Mouse (Mus musculus): ENCODE measurements around the gene Mnt. TPM values are rescaled to one million over a fixed set of nuclear protein-coding genes. Genes with fewer than 3 reads are reported as not detected.
A peak's percentile ranks its signal among the peaks of the same experiment; 100 is the strongest.

The Mnt gene
- polyA plus RNA-seq, 1 experiment from 2014 or later = 1.2 TPM

DNA sequence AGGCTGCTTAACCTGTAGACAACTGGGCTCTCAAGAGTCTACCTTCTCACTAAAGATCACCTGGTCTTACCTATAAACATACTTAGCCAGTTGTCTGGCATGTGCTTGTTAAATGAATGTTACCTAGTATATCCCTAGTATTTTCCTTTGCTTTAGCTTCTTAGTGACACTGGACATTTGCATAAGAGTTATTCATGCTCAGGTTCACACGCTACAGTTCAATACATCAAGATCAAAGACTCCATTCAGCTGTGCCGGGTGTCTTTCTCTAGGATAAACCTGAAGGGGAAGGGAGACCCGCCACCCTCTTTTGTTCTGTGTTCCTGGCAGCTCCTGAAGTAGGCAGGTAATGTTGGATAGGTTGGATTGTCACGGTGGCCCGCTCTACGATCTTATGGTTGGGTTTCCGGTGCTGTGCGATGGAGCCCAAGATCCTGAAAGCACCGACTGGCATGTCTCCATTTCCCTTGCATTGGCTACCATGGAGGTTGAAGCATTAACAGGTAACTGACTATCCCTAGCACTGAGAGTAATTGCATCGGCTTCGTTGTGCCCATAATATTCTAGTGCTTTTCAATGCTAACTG is 1.7 kb upstream of the Mnt start:
- H3K4me3 ChIP-seq (ENCODE audit: low read depth, low read length) = peak overlapping the region; percentile 85
- 22% methylated on average over 11 of the region's 11 CpGs for WGBS (ENCODE audit: insufficient replicate concordance)
- peak overlapping the region; percentile 100 for H3K4me2 ChIP-seq (ENCODE audit: low read depth, low read length)
- peaks cover 66% of the 10 kb centered on the region for H3K4me1 ChIP-seq (ENCODE audit: control insufficient read depth, low read depth, low read length)
- no peak for ATAC-seq (ENCODE audit: low read depth)
- H3K9me3 ChIP-seq (replicated peaks; ENCODE audit: control insufficient read depth, low read length) = no peaks in the 10 kb centered on the region
- no peaks in the 10 kb centered on the region for H3K27me3 ChIP-seq (ENCODE audit: control insufficient read depth, insufficient read depth, low read depth, low read length)
- peak overlapping the region; percentile 86 for H3K9ac ChIP-seq (ENCODE audit: low read depth, low read length)
- H3K36me3 ChIP-seq (ENCODE audit: control insufficient read depth, insufficient read depth) = no peaks in the 10 kb centered on the region
- peak overlapping the region; percentile 95 for H3K27ac ChIP-seq (ENCODE audit: low read length)

DNA sequence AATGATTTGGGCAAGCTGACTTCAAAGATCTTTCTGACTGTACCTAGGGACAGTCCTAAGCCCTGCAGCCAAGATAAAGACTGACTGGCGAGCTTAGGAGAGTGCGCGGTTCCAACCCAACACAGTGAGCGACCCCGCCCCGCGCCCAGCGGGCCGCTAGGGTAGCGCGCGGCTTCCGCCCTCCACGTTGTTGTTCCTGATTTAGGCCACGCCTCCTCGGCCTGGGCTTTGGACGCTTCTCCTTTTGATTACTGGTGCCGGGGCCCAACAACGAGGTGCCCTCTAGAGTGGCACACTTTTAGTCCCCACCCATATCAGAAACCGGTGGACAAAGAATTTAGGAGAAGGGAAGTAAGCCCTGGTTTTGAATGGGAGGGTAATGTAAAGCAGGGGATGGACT is 908 bp upstream of the Mnt start:
- ATAC-seq (ENCODE audit: low read depth) = peak; percentile 41
- Histone ChIP-seq H3K4me2 (ENCODE audit: low read depth, low read length) (peak overlapping the region; percentile 100), H3K27ac (ENCODE audit: low read length) (peak overlapping the region; percentile 95), H3K36me3 (ENCODE audit: control insufficient read depth, insufficient read depth) (no peaks in the 10 kb centered on the region), H3K4me1 (ENCODE audit: control insufficient read depth, low read depth, low read length) (peaks cover 73% of the 10 kb centered on the region), H3K27me3 (ENCODE audit: control insufficient read depth, insufficient read depth, low read depth, low read length) (no peaks in the 10 kb centered on the region), H3K9me3 (replicated peaks; ENCODE audit: control insufficient read depth, low read length) (no peaks in the 10 kb centered on the region), H3K4me3 (ENCODE audit: low read depth, low read length) (peak overlapping the region; percentile 85), H3K9ac (ENCODE audit: low read depth, low read length) (peak overlapping the region; percentile 86)
- 0% methylated on average over 20 of the region's 20 CpGs for WGBS (ENCODE audit: insufficient replicate concordance)

DNA sequence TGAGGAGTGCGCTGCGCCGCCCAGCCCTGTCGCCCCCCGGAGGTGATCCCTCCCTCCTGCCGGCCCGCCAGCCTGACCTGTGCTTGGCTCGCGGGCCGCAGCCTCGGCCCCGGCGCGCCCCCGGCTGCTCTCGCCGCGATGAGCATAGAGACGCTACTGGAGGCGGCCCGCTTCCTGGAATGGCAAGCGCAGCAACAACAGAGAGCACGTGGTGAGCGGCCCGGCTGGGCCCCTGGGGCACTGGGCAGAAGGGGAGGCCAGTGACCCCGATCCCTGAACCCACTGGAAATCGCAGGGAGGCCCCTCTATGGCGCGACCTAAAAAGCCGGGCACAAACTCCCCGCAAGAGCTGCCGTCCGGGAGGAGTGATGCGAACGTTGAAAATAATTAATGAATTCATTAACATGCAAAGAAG is 478 bp downstream of the Mnt start:
- Histone ChIP-seq H3K9ac (ENCODE audit: low read depth, low read length) (peak overlapping the region; percentile 86), H3K4me3 (ENCODE audit: low read depth, low read length) (peak overlapping the region; percentile 85), H3K36me3 (ENCODE audit: control insufficient read depth, insufficient read depth) (no peaks in the 10 kb centered on the region), H3K4me1 (ENCODE audit: control insufficient read depth, low read depth, low read length) (peaks cover 78% of the 10 kb centered on the region), H3K4me2 (ENCODE audit: low read depth, low read length) (peak overlapping the region; percentile 100), H3K27ac (ENCODE audit: low read length) (peak overlapping the region; percentile 95), H3K27me3 (ENCODE audit: control insufficient read depth, insufficient read depth, low read depth, low read length) (no peaks in the 10 kb centered on the region), H3K9me3 (replicated peaks; ENCODE audit: control insufficient read depth, low read length) (no peaks in the 10 kb centered on the region)
- WGBS (ENCODE audit: insufficient replicate concordance) = under 1% methylated on average over 35 of the region's 35 CpGs
- ATAC-seq (ENCODE audit: low read depth) = no peak

DNA sequence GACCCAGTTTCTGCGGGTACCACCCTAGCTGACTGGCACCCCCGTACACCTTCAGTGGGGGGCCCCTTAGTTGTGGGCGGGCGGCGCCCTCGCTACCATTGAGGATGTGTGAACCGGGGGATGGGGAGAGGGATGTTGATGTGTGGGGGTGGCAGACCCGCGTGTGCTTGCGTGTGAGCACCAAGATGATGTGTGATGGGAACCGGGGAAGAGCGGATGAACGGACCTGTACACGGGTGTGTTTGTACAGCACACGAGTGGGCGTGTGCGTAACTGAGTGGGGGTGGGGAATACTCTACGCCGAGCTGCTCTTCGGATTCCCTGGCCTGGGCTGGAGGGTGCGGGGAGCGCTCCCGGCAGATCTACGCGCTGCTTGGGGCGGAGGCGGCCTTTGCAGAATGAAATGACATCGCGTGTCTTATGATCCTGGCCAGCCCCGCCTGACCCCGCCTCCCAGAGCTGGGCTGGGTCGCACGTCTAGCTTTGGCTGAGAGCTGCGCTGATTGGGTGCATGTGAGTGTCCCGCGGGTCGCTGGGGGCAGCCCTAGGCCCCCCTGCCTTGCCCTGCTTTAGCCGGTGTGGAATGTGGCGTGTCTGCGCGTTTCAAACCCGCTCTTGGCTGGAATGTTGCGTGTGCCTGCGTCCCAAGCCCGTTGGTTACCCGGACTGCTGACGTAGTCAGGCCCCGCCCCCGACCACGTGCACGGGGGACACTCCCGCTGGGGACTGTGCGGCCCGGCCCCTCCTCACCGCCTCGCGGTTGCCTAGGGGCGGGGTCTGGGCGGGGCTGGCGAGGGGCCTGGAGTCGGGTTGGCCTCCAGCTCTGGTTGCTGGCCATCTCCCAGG is 1.1 kb downstream of the Mnt start:
- Histone ChIP-seq H3K27me3 (ENCODE audit: control insufficient read depth, insufficient read depth, low read depth, low read length) (no peaks in the 10 kb centered on the region), H3K36me3 (ENCODE audit: control insufficient read depth, insufficient read depth) (no peaks in the 10 kb centered on the region), H3K4me2 (ENCODE audit: low read depth, low read length) (peak overlapping the region; percentile 100), H3K4me1 (ENCODE audit: control insufficient read depth, low read depth, low read length) (peaks cover 79% of the 10 kb centered on the region), H3K4me3 (ENCODE audit: low read depth, low read length) (peak overlapping the region; percentile 85), H3K27ac (ENCODE audit: low read length) (peak overlapping the region; percentile 95), H3K9me3 (replicated peaks; ENCODE audit: control insufficient read depth, low read length) (no peaks in the 10 kb centered on the region), H3K9ac (ENCODE audit: low read depth, low read length) (peak overlapping the region; percentile 86)
- WGBS (ENCODE audit: insufficient replicate concordance) = under 1% methylated on average over 61 of the region's 61 CpGs
- ATAC-seq (ENCODE audit: low read depth) = peak; percentile 81

DNA sequence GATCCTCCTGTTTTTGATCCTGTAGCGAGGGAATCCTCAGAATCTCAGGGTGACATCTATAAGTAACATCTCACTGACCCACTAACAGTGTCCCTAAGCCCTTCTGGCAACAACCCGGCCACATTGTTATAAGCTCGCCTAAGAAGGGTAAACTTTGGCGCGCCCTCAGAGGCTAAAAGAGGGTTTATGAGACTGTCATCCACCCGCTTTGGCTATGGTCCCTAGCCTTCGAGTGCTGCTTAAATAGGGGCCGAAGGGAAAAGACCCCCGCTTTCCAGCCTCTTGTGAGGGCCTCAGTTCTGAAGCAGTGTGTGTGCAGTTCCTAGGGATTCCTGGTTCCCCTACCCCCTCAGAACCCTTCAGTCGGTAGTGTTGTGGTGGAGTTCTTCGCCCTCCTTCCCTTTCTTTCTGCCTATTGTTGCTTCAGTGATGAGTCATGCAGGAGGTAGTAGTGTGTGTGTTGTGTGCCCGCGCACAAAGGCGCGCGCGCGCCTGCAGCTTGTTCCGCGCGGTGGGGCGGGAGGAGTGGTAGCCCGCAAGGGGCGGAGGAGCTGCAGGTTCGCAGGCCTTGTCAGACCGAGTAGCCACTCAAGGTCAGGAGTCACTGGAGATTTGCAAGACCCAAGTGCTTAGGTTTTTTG is 1.9 kb downstream of the Mnt start:
- Histone ChIP-seq H3K9me3 (replicated peaks; ENCODE audit: control insufficient read depth, low read length) (no peaks in the 10 kb centered on the region), H3K27ac (ENCODE audit: low read length) (peak overlapping the region; percentile 95), H3K4me2 (ENCODE audit: low read depth, low read length) (peak overlapping the region; percentile 100), H3K36me3 (ENCODE audit: control insufficient read depth, insufficient read depth) (no peaks in the 10 kb centered on the region), H3K9ac (ENCODE audit: low read depth, low read length) (peak overlapping the region; percentile 70), H3K27me3 (ENCODE audit: control insufficient read depth, insufficient read depth, low read depth, low read length) (no peaks in the 10 kb centered on the region), H3K4me3 (ENCODE audit: low read depth, low read length) (peak overlapping the region; percentile 85), H3K4me1 (ENCODE audit: control insufficient read depth, low read depth, low read length) (peaks cover 80% of the 10 kb centered on the region)
- WGBS (ENCODE audit: insufficient replicate concordance) = under 1% methylated on average over 26 of the region's 26 CpGs
- ATAC-seq (ENCODE audit: low read depth) = no peak

DNA sequence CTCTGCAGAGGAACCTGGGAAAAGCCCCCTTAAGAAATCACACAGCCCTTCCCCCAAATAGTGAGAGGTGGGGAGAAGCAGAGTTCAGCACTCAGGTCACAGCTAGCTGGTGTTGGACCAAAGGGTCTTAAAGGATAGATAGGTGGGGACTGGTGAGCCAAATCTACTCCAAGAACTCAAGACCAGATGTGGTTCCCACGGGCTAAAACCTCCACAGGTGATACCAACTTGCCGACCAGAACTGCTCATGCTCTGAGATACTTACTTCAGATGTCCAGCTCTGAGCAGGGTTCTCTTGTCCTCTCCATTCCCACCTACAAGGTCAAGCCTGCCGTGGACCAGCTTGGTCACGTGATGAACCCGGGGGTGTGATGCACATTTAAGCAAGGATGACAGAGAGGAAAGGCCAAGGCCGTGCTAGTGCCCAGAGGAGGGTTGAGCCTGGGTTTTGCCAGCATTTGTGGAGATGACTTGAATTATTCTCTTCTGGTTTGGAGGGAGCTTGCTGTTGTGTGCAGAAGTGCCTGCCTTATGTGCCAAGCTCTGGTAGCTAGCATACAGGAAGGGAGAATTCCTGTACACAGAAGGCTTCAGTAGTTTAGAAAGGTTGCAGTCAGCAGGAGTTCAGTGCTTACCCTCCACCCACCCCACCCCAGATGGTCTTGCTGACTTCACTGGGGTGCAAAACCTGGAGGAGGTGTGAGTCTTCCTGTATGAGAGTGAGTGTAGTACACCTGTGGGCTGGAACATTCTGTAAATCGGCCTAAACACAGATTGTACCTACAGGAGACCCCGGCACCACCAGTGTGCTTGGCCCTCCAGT is 3.0 kb downstream of the Mnt start:
- no peaks in the 10 kb centered on the region for H3K27me3 ChIP-seq (ENCODE audit: control insufficient read depth, insufficient read depth, low read depth, low read length)
- no peaks in the 10 kb centered on the region for H3K9me3 ChIP-seq (replicated peaks; ENCODE audit: control insufficient read depth, low read length)
- no peak for ATAC-seq (ENCODE audit: low read depth)
- peak overlapping the region; percentile 70 for H3K27ac ChIP-seq (ENCODE audit: low read length)
- peak overlapping the region; percentile 70; the same call in 1 of the 2 replicates for H3K9ac ChIP-seq (ENCODE audit: low read depth, low read length)
- H3K4me2 ChIP-seq (ENCODE audit: low read depth, low read length) = peak overlapping the region; percentile 100; the same call in 1 of the 2 replicates
- no peak overlapping the region for H3K4me3 ChIP-seq (ENCODE audit: low read depth, low read length)
- WGBS (ENCODE audit: insufficient replicate concordance) = 71% methylated on average over 8 of the region's 8 CpGs
- H3K36me3 ChIP-seq (ENCODE audit: control insufficient read depth, insufficient read depth) = no peaks in the 10 kb centered on the region
- H3K4me1 ChIP-seq (ENCODE audit: control insufficient read depth, low read depth, low read length) = peaks cover 72% of the 10 kb centered on the region

DNA sequence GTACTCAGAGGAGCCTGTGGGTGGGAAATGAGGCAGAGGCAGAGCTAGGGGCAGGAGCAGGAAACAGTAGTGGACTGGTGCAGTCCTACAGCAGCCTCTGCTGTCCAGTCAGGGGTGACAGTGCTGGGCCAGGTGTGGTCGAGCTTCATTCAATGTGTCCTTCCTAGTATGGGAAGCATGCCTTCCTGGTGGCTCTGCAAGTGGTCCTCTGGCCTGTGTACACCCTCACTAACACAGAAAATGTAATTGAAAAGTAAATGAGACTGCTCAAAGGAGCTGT is 3.6 kb downstream of the Mnt start:
- Histone ChIP-seq H3K27ac (ENCODE audit: low read length) (peak overlapping the region; percentile 70), H3K4me2 (ENCODE audit: low read depth, low read length) (no peak overlapping the region), H3K9me3 (replicated peaks; ENCODE audit: control insufficient read depth, low read length) (no peaks in the 10 kb centered on the region), H3K36me3 (ENCODE audit: control insufficient read depth, insufficient read depth) (no peaks in the 10 kb centered on the region), H3K4me1 (ENCODE audit: control insufficient read depth, low read depth, low read length) (peaks cover 72% of the 10 kb centered on the region), H3K4me3 (ENCODE audit: low read depth, low read length) (no peak overlapping the region), H3K9ac (ENCODE audit: low read depth, low read length) (0 out of 2 replicates have a peak overlapping the region, but pooled peaks have one; percentile 22), H3K27me3 (ENCODE audit: control insufficient read depth, insufficient read depth, low read depth, low read length) (no peaks in the 10 kb centered on the region)
- no peak for ATAC-seq (ENCODE audit: low read depth)
- WGBS (ENCODE audit: insufficient replicate concordance) = 41% methylated on average over 1 of the region's 1 CpGs

DNA sequence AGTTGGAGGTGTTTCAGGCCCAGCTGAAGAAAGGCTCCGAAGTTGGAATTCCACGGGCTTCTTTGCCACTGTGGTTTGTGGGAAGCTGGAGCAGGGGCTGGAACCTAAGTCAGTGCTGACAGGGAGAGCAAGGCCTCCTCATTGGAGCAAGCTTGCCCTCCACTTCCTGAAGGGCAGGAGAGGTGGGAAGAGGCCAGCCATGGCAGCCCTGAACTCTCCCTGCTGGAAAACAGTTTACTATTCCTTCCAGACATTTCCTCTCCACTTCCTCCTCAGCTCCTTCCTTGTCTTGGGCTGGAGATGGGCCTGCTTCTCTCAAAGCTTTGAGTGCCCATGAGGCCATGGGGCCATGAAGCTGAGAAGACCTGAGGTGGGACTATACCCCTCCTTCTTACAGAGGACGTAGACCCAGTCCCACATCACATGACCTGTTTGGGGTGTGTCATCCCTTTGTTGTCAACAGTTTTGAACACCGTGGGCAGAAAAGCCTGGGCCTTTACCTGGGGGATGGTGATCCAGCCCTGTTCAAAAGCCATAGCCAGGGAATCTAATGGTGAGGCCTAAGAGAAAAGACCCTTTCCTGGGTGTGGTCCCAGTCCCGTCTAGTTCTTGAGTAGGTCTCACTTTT is 4.0 kb downstream of the Mnt start:
- no peak overlapping the region for H3K4me2 ChIP-seq (ENCODE audit: low read depth, low read length)
- WGBS (ENCODE audit: insufficient replicate concordance) = 33% methylated on average over 5 of the region's 5 CpGs
- peaks cover 72% of the 10 kb centered on the region for H3K4me1 ChIP-seq (ENCODE audit: control insufficient read depth, low read depth, low read length)
- no peaks in the 10 kb centered on the region for H3K27me3 ChIP-seq (ENCODE audit: control insufficient read depth, insufficient read depth, low read depth, low read length)
- ATAC-seq (ENCODE audit: low read depth) = no peak
- no peak overlapping the region for H3K4me3 ChIP-seq (ENCODE audit: low read depth, low read length)
- H3K36me3 ChIP-seq (ENCODE audit: control insufficient read depth, insufficient read depth) = no peaks in the 10 kb centered on the region
- H3K27ac ChIP-seq (ENCODE audit: low read length) = peak overlapping the region; percentile 70
- H3K9me3 ChIP-seq (replicated peaks; ENCODE audit: control insufficient read depth, low read length) = no peaks in the 10 kb centered on the region
- 0 out of 2 replicates have a peak overlapping the region, but pooled peaks have one; percentile 22 for H3K9ac ChIP-seq (ENCODE audit: low read depth, low read length)
